Mouse (Mus musculus) mouse embryonic stem cell (cell line): ENCODE results near the gene Scn1b.

ENCODE experiments used
- in situ Hi-C, 2 experiments: fragments of 300-500 bp; cut with MboI; formaldehyde crosslinking; loops; 1 replicate in 1 of 2; 3 replicates in 1 of 2; pipeline ENCODE4 v1.14.3; 2019 to 2020; ENCODE audit warnings: low sequenced_read_pairs in 2 of 2, low pct_unique_long_range_greater_than_20kb in 1 of 2, mixed read lengths in 1 of 2; ENCODE audit not compliant: unreplicated experiment in 1 of 2

The Scn1b gene

GRCm38 (mm10) chr7:31150566-31151300, 23.9 kb upstream of the Scn1b start:
- in situ Hi-C loops = no loop called here

DNA sequence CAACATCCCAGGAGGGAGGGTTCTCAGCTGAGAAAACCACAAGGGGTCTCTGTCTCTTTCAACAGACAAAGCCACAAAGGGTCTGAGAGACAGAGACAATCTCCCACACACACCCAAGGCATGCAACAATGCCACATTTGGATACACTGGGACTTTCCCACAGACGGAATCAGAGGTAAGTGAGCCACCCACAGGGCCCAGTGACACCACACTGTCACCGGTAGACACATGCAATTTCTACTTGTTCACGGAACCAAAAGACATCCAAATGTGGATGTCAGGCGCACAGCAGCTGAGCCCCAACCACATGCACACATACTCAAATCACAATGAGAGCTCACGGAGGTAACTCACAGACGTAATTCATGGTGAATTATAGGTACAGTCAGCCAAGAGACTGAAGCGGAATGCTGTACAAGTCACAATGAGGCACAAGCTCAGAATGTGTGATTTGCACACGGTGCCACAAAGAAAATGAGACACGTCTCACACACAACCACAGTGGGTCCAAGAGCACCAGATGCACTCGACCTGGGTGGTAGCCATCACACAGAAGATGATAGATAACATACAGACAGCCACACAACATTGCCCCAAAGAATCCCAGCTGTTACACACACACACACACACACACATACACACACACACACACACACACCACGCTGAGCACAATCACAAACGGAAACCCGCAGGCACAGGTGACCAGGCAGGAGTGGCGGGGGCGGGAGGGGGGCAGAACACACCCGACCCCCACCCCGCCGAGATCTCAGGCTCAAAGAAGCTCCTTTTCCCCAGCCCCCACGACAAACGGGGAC, 23.2 kb upstream of the Scn1b start:
- in situ Hi-C loops = no loop called here

GRCm38 (mm10) chr7:31149271-31149670, 22.5 kb upstream of the Scn1b start:
- in situ Hi-C loops = no loop called here

DNA sequence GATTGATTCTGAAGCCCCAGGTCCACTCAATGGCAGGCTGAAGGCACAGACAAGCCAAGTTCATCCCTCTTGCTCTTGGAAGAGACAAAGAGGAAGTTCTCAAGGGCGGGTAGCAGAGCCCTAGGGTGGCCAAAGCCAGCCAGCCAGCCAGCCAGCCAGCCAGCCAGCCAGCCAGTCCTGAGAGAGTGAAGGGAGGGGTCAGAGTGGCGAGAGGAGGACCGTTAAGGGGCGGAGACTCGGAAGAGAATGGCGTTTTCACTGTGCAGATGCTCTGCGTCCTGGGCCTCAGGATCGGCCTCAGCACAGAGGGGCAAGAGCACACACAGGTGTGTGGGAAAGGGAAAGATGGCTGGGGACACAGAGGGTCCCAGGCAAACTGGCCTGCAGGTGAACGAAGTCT, 22.0 kb upstream of the Scn1b start:
- in situ Hi-C loops = no loop called here

DNA sequence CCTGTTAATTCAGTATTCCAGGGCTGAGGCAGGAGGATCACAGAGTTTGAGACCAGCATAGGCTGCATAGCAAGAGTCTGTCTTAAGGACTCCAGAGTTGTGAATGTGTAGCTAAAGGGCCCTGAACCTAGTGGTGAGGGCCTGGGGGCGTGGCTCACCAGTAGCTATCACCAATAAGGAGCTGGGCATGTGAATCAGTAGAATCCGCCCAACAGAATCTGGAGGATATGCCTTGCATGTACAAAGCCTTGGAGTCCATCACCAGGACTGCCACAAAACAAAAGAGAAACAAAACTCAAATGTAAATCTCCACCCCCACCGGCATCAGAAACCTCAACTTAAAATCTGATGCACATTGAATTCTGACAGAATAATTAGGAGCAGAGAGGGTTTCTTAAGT, 21.3 kb upstream of the Scn1b start:
- in situ Hi-C loops = no loop called here

GRCm38 (mm10) chr7:31145596-31146160, 18.9 kb upstream of the Scn1b start:
- in situ Hi-C loops = no loop called here

GRCm38 (mm10) chr7:31144886-31145285, 18.1 kb upstream of the Scn1b start:
- in situ Hi-C loops = loop anchor here in 1 of 2 experiments (5.0 kb wide), 1 partner anchor 32 kb away; no protein-coding TSS in a partner anchor

DNA sequence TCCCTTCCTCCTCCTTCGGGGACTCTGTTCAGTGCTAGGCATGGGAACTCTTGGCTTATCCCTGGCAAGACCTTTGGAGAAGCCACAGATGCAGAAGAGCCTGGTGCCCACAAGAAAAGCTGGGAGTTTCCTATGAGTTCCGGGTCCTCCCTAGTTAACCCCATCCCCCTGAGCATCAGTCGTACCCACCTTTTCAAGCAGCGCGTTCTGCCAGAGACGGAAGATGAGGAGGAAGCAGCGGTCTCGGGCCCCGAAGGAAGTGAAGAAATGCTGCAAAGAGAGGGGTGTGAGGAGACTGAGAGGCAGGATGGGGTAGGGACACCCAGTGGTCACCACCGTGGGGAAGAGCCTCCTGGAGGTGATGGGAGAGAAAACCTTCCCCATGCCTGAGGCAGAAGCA, 14.1 kb upstream of the Scn1b start:
- in situ Hi-C loops = loop anchor here in 1 of 2 experiments (5.0 kb wide), 1 partner anchor 36 kb away; no protein-coding TSS in a partner anchor

- in situ Hi-C loops = loop anchor here in 1 of 2 experiments (5.0 kb wide), 1 partner anchor 37 kb away; no protein-coding TSS in a partner anchor
Observed at GRCm38 (mm10) chr7:31140302-31140701, 13.5 kb upstream of the Scn1b start.

- in situ Hi-C loops = loop anchor here in 1 of 2 experiments (5.0 kb wide), 1 partner anchor 38 kb away; no protein-coding TSS in a partner anchor
Observed at GRCm38 (mm10) chr7:31139765-31140164, 13.0 kb upstream of the Scn1b start.

DNA sequence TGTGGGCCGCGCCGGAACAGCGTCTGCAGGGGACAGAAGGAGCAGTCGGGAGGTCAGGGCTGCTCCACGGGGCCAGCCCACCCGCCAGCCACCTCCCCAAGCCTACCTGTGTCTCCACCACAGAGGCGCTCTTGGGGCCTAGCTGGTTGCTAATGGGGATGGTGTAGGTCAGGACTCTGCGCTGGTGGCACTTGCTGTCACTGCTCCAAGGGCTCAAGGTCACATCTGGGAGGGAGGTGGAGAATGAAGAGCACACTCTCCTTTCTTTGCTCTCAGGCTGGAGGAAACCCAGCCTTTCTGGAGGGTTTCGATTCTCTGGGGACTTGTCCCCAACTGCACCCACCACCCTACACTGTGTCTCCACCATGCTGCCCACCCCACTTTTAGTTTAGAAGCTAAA, 8.9 kb upstream of the Scn1b start:
- in situ Hi-C loops = no loop called here

DNA sequence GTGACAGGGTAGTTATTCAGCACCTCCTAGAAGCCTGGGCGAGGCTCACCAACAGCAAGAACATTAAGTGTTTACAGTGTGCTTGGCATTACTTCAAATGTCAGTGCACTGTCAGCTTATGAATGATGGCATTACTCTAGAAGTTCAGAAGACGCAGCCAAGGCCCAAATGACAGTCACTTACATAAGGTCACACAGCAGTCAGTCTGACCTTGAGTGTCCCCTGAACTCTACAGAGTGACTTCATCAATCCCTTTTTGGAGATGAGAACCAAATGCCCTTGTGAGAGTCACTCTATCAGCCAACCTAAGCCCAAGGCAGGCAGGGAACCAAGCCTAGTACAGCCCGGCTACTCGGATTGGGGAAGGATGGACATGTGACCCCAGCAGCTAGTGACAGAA, 5.1 kb upstream of the Scn1b start:
- in situ Hi-C loops = no loop called here

GRCm38 (mm10) chr7:31130841-31131240, 4.0 kb upstream of the Scn1b start:
- in situ Hi-C loops = no loop called here

DNA sequence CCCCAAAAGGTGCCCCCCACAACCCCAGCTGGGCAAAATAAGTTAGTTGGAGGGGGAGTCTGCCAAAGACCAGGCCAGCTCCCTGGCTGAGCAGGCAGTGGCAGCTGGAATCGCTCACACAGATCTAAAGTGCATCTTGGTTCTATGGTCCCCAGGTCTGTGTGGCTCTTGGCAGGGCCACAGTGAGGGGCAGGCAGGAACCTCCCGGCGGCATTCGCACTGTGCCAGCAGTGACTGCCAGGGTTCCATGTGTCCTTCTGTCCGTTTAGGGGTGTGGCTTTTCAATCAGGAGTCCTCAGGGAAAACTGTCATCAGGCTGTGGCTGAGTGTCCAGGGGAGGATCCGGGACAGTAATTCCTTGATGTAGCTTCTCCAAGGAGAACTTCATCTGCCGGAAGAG, 3.4 kb upstream of the Scn1b start:
- in situ Hi-C loops = no loop called here

GRCm38 (mm10) chr7:31128157-31128705, 1.4 kb upstream of the Scn1b start:
- in situ Hi-C loops = no loop called here

DNA sequence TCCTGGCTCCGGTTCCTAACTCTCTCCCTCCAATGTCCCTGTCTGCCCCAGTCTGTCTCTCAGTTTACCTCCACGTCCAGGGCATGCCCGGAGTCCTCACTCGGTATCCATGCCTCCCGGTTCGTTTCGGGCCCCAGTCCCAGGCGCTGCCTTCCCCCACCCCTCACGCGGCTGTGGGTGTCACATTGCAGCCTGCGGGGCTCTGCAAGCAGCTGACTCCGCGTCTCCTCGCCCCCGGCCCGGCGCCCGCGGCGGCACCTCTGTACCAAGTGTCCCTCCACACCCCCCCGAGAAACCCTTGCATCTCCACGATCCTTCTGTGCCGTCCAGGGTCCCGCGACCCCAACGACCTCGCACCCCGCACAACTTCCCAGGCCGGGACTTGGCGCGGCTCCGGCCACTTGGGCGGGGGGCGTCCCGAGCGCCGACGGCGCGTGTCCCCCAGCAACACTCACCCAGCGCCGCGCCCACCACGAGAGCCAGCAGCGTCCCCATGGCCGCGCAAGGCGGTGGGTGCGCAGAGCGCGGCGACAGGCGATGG, 522 bp downstream of the Scn1b start:
- in situ Hi-C loops = no loop called here

- in situ Hi-C loops = no loop called here
Observed at GRCm38 (mm10) chr7:31125116-31125515, 1.7 kb downstream of the Scn1b start.

DNA sequence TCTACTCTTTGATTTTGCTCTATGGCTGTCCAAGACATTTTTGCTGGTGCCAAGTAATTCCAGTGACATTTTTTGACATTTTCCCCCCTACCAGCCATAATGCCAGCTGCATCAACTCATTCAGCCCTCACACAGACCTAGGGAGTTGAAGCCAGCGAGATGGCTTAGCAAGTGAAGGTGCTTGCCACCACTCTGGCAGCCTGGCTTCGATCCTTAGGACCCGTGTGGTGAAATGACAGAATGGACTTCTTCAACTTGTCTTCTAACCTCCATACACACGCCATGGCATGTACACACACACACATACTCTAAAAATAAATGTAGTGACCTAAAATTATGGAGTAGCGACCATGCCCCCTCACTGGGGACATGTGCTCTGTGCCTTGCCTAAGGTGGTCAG, 2.4 kb downstream of the Scn1b start:
- in situ Hi-C loops = no loop called here

- in situ Hi-C loops = no loop called here
Observed at GRCm38 (mm10) chr7:31123697-31124096, 3.1 kb downstream of the Scn1b start.
